Mouse (Mus musculus) adrenal gland, postnatal 10 days (tissue): Measurements from ENCODE around the gene Trpv4. TPM values are rescaled to one million over a fixed set of nuclear protein-coding genes. Genes with fewer than 3 reads are reported as not detected.

ENCODE experiments used
- total RNA-seq, 2 experiments: library from RNA; stranded (reverse); gene quantifications; 2 replicates each; pipeline ENCODE4 v1.2.3; 2021

Gene Trpv4
- total RNA-seq, 2 experiments from 2014 or later: 2.8 to 2.9 TPM

Other genes with a start within 250 kb of the Trpv4 start
- gene Mmab, start 214.4 kb downstream of the Trpv4 start, total RNA-seq: 10 to 100 TPM; 15.2 to 17.5 TPM
- gene Mvk, start 214.2 kb downstream of the Trpv4 start, total RNA-seq: 10 to 100 TPM; 18.9 to 22.8 TPM
- 10 to 100 TPM; 29.5 to 56.8 TPM for gene Fam222a, start 90.4 kb downstream of the Trpv4 start, total RNA-seq
- 10 to 100 TPM; 31.2 to 38.3 TPM for gene Gltp, start 32.6 kb upstream of the Trpv4 start, total RNA-seq
- 10 to 100 TPM in 1 of 2 experiments, 1 to 10 TPM in 1; 5.7 to 11.7 TPM for gene Tchp, start 49.3 kb upstream of the Trpv4 start, total RNA-seq
- 10 to 100 TPM; 91.7 to 95.0 TPM for gene Ankrd13a, start 116.3 kb upstream of the Trpv4 start, total RNA-seq
- gene Git2, start 117.1 kb upstream of the Trpv4 start, total RNA-seq: 10 to 100 TPM; 45.3 to 63.5 TPM
- gene 1500011B03Rik, start 165.0 kb upstream of the Trpv4 start, total RNA-seq: 10 to 100 TPM; 39.1 to 55.8 TPM
- gene 4930519G04Rik, start 195.2 kb upstream of the Trpv4 start, total RNA-seq: not detected
- gene Gm9936, start 200.3 kb upstream of the Trpv4 start, total RNA-seq: under 1 TPM in 1 of 2 experiments, not detected in 1; 0.21 TPM
- 1 to 10 TPM; 4.3 to 8.2 TPM for gene Oasl2, start 238.5 kb upstream of the Trpv4 start, total RNA-seq